Mouse (Mus musculus) embryonic facial prominence, embryonic 11.5 days (tissue): Measurements from ENCODE around the gene Kpnb1. TPM values are rescaled to one million over a fixed set of nuclear protein-coding genes. Genes with fewer than 3 reads are reported as not detected.
"Not testable (repeated sequence)": the region's sequence is repeated elsewhere in the genome, so short reads cannot be mapped to it uniquely, and the experiment has no call there.

Experiments used
- ATAC-seq: fragments of 200-750 bp; cut with Nextera tagmentation; replicated peaks from 2 replicates; pipeline ENCODE4 v1.8.0; 2017; ENCODE audit warnings: low read depth; ENCODE audit not compliant: insufficient number of reproducible peaks, low FRiP score, low TSS enrichment
- DNase-seq: peaks from one replicate; pipeline ENCODE4 v3.0.0-alpha.2; 2015; ENCODE audit warnings: low spot score
- H3K27ac ChIP-seq: fragments of 300-500 bp; sonication (generic); replicated peaks from 2 replicates; pipeline ENCODE4 v1.5.1; 2014; ENCODE audit warnings: mild to moderate bottlenecking, low read depth, low read length, control low read depth
- H3K27me3 ChIP-seq: fragments of 300-500 bp; sonication (generic); 2 replicates; pipeline ENCODE4 v1.6.1; 2014; ENCODE audit warnings: mild to moderate bottlenecking, low read length, moderate library complexity, mixed read lengths; ENCODE audit not compliant: control insufficient read depth, insufficient read depth
- H3K36me3 ChIP-seq: fragments of 300-500 bp; sonication (generic); replicated peaks from 2 replicates; pipeline ENCODE4 v1.6.1; 2014; ENCODE audit warnings: low read depth, mild to moderate bottlenecking, low read length, moderate library complexity, mixed read lengths; ENCODE audit not compliant: control insufficient read depth, insufficient read depth
- H3K4me1 ChIP-seq: fragments of 300-500 bp; sonication (generic); 2 replicates; pipeline ENCODE4 v1.6.1; 2014; ENCODE audit warnings: low read length, mixed read lengths; ENCODE audit not compliant: control insufficient read depth, insufficient read depth
- H3K4me2 ChIP-seq: fragments of 300-500 bp; sonication (generic); 2 replicates; pipeline ENCODE4 v1.6.1; 2014; ENCODE audit warnings: low read depth, mild to moderate bottlenecking, control low read depth, low read length, moderate library complexity
- H3K4me3 ChIP-seq: fragments of 300-500 bp; sonication (generic); 2 replicates; pipeline ENCODE4 v1.5.1; 2014; ENCODE audit warnings: low read depth, low read length, control low read depth
- H3K9ac ChIP-seq: fragments of 300-500 bp; sonication (generic); replicated peaks from 2 replicates; pipeline ENCODE4 v1.6.1; 2014; ENCODE audit warnings: mild to moderate bottlenecking, control low read depth, low read length
- H3K9me3 ChIP-seq: fragments of 300-500 bp; sonication (generic); replicated peaks from 2 replicates; pipeline ENCODE4 v1.6.1; 2016; ENCODE audit warnings: mild to moderate bottlenecking, low read length, inconsistent platforms, mixed read lengths; ENCODE audit not compliant: control insufficient read depth
- WGBS: fragments of 180-500 bp; shearing (Covaris S2); extraction: QIAGEN DNeasy Blood & Tissue Kit; methylation state at CpG from one replicate; pipeline ENCODE4 v1.1.7; 2014; 5-methylcytosine and 5-hydroxymethylcytosine counted together
- polyA plus RNA-seq: library from polyadenylated mRNA; unstranded; fragments of >200 nt; fragmentation: Nextera tagmentation; extraction: Ambion mirVana; gene quantifications from 2 replicates; pipeline ENCODE4 v1.2.1, GENCODE M21; 2014

Gene Kpnb1
- polyA plus RNA-seq, 1 experiment from 2014 or later, result 103 TPM

- ATAC-seq, result no peak
- no peak for DNase-seq
- WGBS, result 74% methylated on average over 6 of the region's 6 CpGs
- H3K27me3 ChIP-seq, result no peaks in the 10 kb centered on the region
- H3K27ac ChIP-seq, result no peak overlapping the region
- H3K4me3 ChIP-seq, result no peak overlapping the region
- no peak overlapping the region for H3K9ac ChIP-seq
- H3K4me1 ChIP-seq, result no peaks in the 10 kb centered on the region
- H3K4me2 ChIP-seq, result no peak overlapping the region
- H3K36me3 ChIP-seq, result no peaks in the 10 kb centered on the region
- no peaks in the 10 kb centered on the region for H3K9me3 ChIP-seq
Observed at GRCm38 (mm10) chr11:97191915-97192620, 4.4 kb upstream of the Kpnb1 start.

- Histone ChIP-seq H3K27ac (no peak overlapping the region), H3K4me2 (no peak overlapping the region), H3K4me3 (no peak overlapping the region), H3K27me3 (no peaks in the 10 kb centered on the region), H3K4me1 (no peaks in the 10 kb centered on the region), H3K9me3 (no peaks in the 10 kb centered on the region), H3K9ac (no peak overlapping the region), H3K36me3 (no peaks in the 10 kb centered on the region)
- DNase-seq (no peak), ATAC-seq (no peak)
- 91% methylated on average over 6 of the region's 6 CpGs for WGBS
Observed at GRCm38 (mm10) chr11:97190992-97191391, 3.3 kb upstream of the Kpnb1 start.

- ATAC-seq, result not testable (repeated sequence)
Observed at GRCm38 (mm10) chr11:97189645-97190044, 2.0 kb upstream of the Kpnb1 start.

GRCm38 (mm10) chr11:97189231-97189630, 1.6 kb upstream of the Kpnb1 start:
- Histone ChIP-seq H3K4me3 (peak overlapping the region; percentile 86), H3K27ac (no peak overlapping the region), H3K36me3 (peaks cover 4% of the 10 kb centered on the region), H3K9me3 (no peaks in the 10 kb centered on the region), H3K4me1 (no peaks in the 10 kb centered on the region; the same call in 1 of the 2 replicates), H3K9ac (no peak overlapping the region; the same call in 1 of the 2 replicates), H3K27me3 (no peaks in the 10 kb centered on the region), H3K4me2 (peak overlapping the region; percentile 73; the same call in 1 of the 2 replicates)
- DNase-seq (no peak), ATAC-seq (no peak)
- WGBS, result 50% methylated on average over 3 of the region's 3 CpGs

More at GRCm38 (mm10) chr11:97189645-97190044, 2.0 kb upstream of the Kpnb1 start:
- H3K4me2 ChIP-seq, H3K9ac ChIP-seq, H3K27ac ChIP-seq, H3K36me3 ChIP-seq, H3K4me3 ChIP-seq, H3K4me1 ChIP-seq, DNase-seq, H3K27me3 ChIP-seq, H3K9me3 ChIP-seq: not testable (repeated sequence)
- 86% methylated on average over 6 of the region's 6 CpGs for whole genome bisulfite sequencing

GRCm38 (mm10) chr11:97188643-97188955, 918 bp upstream of the Kpnb1 start:
- H3K4me1 ChIP-seq, result no peaks in the 10 kb centered on the region; the same call in 1 of the 2 replicates
- DNase-seq (no peak), ATAC-seq (no peak)
- peaks cover 5% of the 10 kb centered on the region for H3K36me3 ChIP-seq
- H3K4me3 ChIP-seq, result peak overlapping the region; percentile 86
- H3K9ac ChIP-seq, result peak overlapping the region; percentile 78
- peak overlapping the region; percentile 73 for H3K4me2 ChIP-seq
- peak overlapping the region; percentile 99 for H3K27ac ChIP-seq
- WGBS, result 1% methylated on average over 15 of the region's 15 CpGs
- no peaks in the 10 kb centered on the region for H3K27me3 ChIP-seq
- no peaks in the 10 kb centered on the region for H3K9me3 ChIP-seq

GRCm38 (mm10) chr11:97186947-97187763, 526 bp downstream of the Kpnb1 start:
- Histone ChIP-seq H3K9ac (peak overlapping the region; percentile 94), H3K27me3 (no peaks in the 10 kb centered on the region), H3K27ac (peak overlapping the region; percentile 99), H3K4me3 (peak overlapping the region; percentile 86), H3K36me3 (peaks cover 5% of the 10 kb centered on the region), H3K4me2 (peak overlapping the region; percentile 57), H3K4me1 (no peaks in the 10 kb centered on the region; the same call in 1 of the 2 replicates), H3K9me3 (no peaks in the 10 kb centered on the region)
- under 1% methylated on average over 58 of the region's 74 CpGs for WGBS
- DNase-seq (peak; percentile 95), ATAC-seq (peak; percentile 66)

- no peaks in the 10 kb centered on the region for H3K9me3 ChIP-seq
- peaks cover 10% of the 10 kb centered on the region for H3K36me3 ChIP-seq
- no peaks in the 10 kb centered on the region; the same call in 1 of the 2 replicates for H3K4me1 ChIP-seq
- no peak for ATAC-seq
- peak overlapping the region; percentile 86 for H3K4me3 ChIP-seq
- H3K9ac ChIP-seq, result peak overlapping the region; percentile 94; the same call in 1 of the 2 replicates
- no peak overlapping the region for H3K27ac ChIP-seq
- DNase-seq, result no peak
- H3K4me2 ChIP-seq, result peak overlapping the region; percentile 57
- 60% methylated on average over 5 of the region's 5 CpGs for WGBS
- H3K27me3 ChIP-seq, result no peaks in the 10 kb centered on the region
Observed at GRCm38 (mm10) chr11:97185704-97186614, 1.7 kb downstream of the Kpnb1 start.
